ENCODE assay signal across 31 mouse cellular contexts in the genomic region with DNA sequence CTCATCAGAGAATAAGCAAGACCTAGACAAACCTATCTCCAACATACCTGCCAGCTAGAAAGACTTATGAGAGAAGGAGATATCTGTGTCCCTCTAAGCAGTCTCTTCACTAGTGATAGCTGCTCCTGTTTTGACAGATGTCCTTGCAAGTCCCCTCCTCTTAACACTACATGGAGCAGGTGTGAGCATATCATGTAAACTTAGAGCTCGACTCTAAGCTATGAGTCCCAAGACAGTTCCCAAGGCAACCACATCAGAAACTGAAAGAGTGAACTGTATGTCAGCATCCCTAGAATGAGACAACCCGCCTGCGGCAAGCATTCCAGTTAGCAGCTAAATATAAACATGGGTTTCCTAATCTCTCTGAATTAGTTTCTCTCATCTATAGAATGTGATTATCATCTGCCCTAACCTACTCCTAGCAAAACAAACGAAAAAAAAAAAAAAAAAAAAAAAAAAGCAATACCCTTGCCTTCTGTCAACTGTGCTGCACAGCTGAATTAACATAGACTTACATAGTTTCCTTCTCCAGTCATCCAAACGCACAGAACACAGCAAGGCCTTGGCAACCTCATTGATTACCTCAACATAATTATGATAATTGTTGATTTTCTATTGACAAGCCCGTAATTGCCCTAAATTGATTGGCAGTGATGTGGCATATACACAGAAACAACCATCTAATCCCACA.
DNase-seq lines count a peak whose midpoint lies in the region; ATAC-seq lines count a peak whose summit lies in the region.
"Had no signal": no experiment of that assay in that cellular context is flagged by ENCODE, and none has a peak within 500 bp of the region (broad histone marks: within the 10 kb centered on the region; RNA-seq: fewer than 3 reads in every experiment).

No protein-coding gene starts in this region.

- no peak overlapping the region for H3K4me2 ChIP-seq in forebrain, embryonic 12.5 days
- H3K4me2 ChIP-seq in forebrain, embryonic 14.5 days (ENCODE audit: low read length), result no peak overlapping the region
- no peak overlapping the region for H3K4me2 ChIP-seq in hindbrain, embryonic 14.5 days (replicated peaks)
- H3K4me2 ChIP-seq in hindbrain, embryonic 12.5 days (replicated peaks), result no peak overlapping the region
- H3K4me2 ChIP-seq in midbrain, embryonic 12.5 days (replicated peaks), result no peak overlapping the region
- H3K4me2 ChIP-seq in midbrain, embryonic 11.5 days, result no peak overlapping the region
- H3K4me2 ChIP-seq: embryonic facial prominence, embryonic 13.5 days; heart, embryonic 12.5 days; limb, embryonic 13.5 days; liver, embryonic 11.5 days; lung, embryonic 15.5 days had no signal

- no peak overlapping the region for H3K4me3 ChIP-seq in forebrain, embryonic 12.5 days (replicated peaks)
- no peak overlapping the region for H3K4me3 ChIP-seq in forebrain, embryonic 14.5 days (ENCODE audit: low read depth, low read length)
- no peak overlapping the region for H3K4me3 ChIP-seq in hindbrain, embryonic 14.5 days (replicated peaks; ENCODE audit: low read length)
- no peak overlapping the region for H3K4me3 ChIP-seq in hindbrain, embryonic 12.5 days
- no peak overlapping the region for H3K4me3 ChIP-seq in midbrain, embryonic 12.5 days
- no peak overlapping the region for H3K4me3 ChIP-seq in midbrain, embryonic 11.5 days (ENCODE audit: low read depth, low read length)
- H3K4me3 ChIP-seq: embryonic facial prominence, embryonic 13.5 days; erythroblast, embryonic 14.5 days; gastrocnemius, adult 2 months; heart, embryonic 12.5 days; limb, embryonic 13.5 days; lung, embryonic 15.5 days had no signal

- H3K9me3 ChIP-seq in forebrain, embryonic 12.5 days, result no peaks in the 10 kb centered on the region
- no peaks in the 10 kb centered on the region for H3K9me3 ChIP-seq in forebrain, embryonic 14.5 days (replicated peaks; ENCODE audit: control insufficient read depth, low read length)
- no peaks in the 10 kb centered on the region for H3K9me3 ChIP-seq in hindbrain, embryonic 14.5 days (ENCODE audit: control insufficient read depth, low read length)
- H3K9me3 ChIP-seq in hindbrain, embryonic 12.5 days (replicated peaks), result no peaks in the 10 kb centered on the region
- H3K9me3 ChIP-seq in midbrain, embryonic 12.5 days, result no peaks in the 10 kb centered on the region
- H3K9me3 ChIP-seq in midbrain, embryonic 11.5 days (ENCODE audit: control insufficient read depth, low read length), result no peaks in the 10 kb centered on the region
- H3K9me3 ChIP-seq: embryonic facial prominence, embryonic 13.5 days; heart, embryonic 12.5 days; limb, embryonic 13.5 days; lung, embryonic 15.5 days had no signal

- H3K27ac ChIP-seq in forebrain, embryonic 12.5 days, result no peak overlapping the region
- H3K27ac ChIP-seq in forebrain, embryonic 14.5 days (ENCODE audit: low read depth, low read length), result no peak overlapping the region
- peak overlapping the region; percentile 20; the same call in 1 of the 2 replicates for H3K27ac ChIP-seq in hindbrain, embryonic 14.5 days
- H3K27ac ChIP-seq in hindbrain, embryonic 12.5 days, result no peak overlapping the region
- H3K27ac ChIP-seq in midbrain, embryonic 12.5 days (replicated peaks), result no peak overlapping the region
- H3K27ac ChIP-seq in midbrain, embryonic 11.5 days (ENCODE audit: low read depth, low read length), result no peak overlapping the region
- H3K27ac ChIP-seq: embryonic facial prominence, embryonic 13.5 days; gastrocnemius, adult 2 months; limb, embryonic 13.5 days; lung, embryonic 15.5 days; stomach, postnatal 0 days had no signal

- H3K27me3 ChIP-seq in forebrain, embryonic 12.5 days, result no peaks in the 10 kb centered on the region
- H3K27me3 ChIP-seq in forebrain, embryonic 14.5 days (replicated peaks; ENCODE audit: control insufficient read depth, insufficient read depth, low read length), result no peaks in the 10 kb centered on the region
- no peaks in the 10 kb centered on the region for H3K27me3 ChIP-seq in hindbrain, embryonic 14.5 days (ENCODE audit: control insufficient read depth, insufficient read depth, low read length)
- no peaks in the 10 kb centered on the region for H3K27me3 ChIP-seq in hindbrain, embryonic 12.5 days
- no peaks in the 10 kb centered on the region for H3K27me3 ChIP-seq in midbrain, embryonic 12.5 days
- H3K27me3 ChIP-seq in midbrain, embryonic 11.5 days (ENCODE audit: control insufficient read depth, insufficient read depth, low read length), result no peaks in the 10 kb centered on the region
- H3K27me3 ChIP-seq: embryonic facial prominence, embryonic 13.5 days; heart, embryonic 12.5 days; limb, embryonic 13.5 days; lung, embryonic 15.5 days; Patski had no signal

- H3K36me3 ChIP-seq in forebrain, embryonic 12.5 days (replicated peaks), result no peaks in the 10 kb centered on the region
- no peaks in the 10 kb centered on the region for H3K36me3 ChIP-seq in forebrain, embryonic 14.5 days (ENCODE audit: control insufficient read depth, insufficient read depth, low read length)
- H3K36me3 ChIP-seq in hindbrain, embryonic 14.5 days (replicated peaks; ENCODE audit: control insufficient read depth, insufficient read depth), result no peaks in the 10 kb centered on the region
- H3K36me3 ChIP-seq in hindbrain, embryonic 12.5 days, result no peaks in the 10 kb centered on the region
- H3K36me3 ChIP-seq in midbrain, embryonic 12.5 days, result no peaks in the 10 kb centered on the region
- no peaks in the 10 kb centered on the region for H3K36me3 ChIP-seq in midbrain, embryonic 11.5 days (ENCODE audit: control insufficient read depth, insufficient read depth, low read length)
- H3K36me3 ChIP-seq: embryonic facial prominence, embryonic 13.5 days; heart, embryonic 12.5 days; limb, embryonic 13.5 days; lung, embryonic 15.5 days had no signal

- ATAC-seq in forebrain, embryonic 12.5 days (ENCODE audit: low FRiP score), result peak; percentile 49; the same call in 1 of the 2 replicates
- no peak for ATAC-seq in forebrain, embryonic 14.5 days
- ATAC-seq in hindbrain, embryonic 14.5 days (ENCODE audit: low FRiP score), result peak; percentile 40; the same call in 1 of the 2 replicates
- ATAC-seq in hindbrain, embryonic 12.5 days (ENCODE audit: low FRiP score), result no peak
- 0 out of 2 replicates have a peak, but pooled peaks have one; percentile 9 for ATAC-seq in midbrain, embryonic 12.5 days (ENCODE audit: low FRiP score, low read depth)
- ATAC-seq in midbrain, embryonic 11.5 days (ENCODE audit: low FRiP score), result no peak
- ATAC-seq: intestine, postnatal 0 days; Patski had no signal

- WGBS in forebrain, embryonic 12.5 days, result 64% methylated on average over 6 of the region's 6 CpGs
- WGBS in forebrain, embryonic 14.5 days, result 65% methylated on average over 6 of the region's 6 CpGs
- WGBS in hindbrain, embryonic 14.5 days, result 56% methylated on average over 6 of the region's 6 CpGs
- WGBS in hindbrain, embryonic 12.5 days, result 66% methylated on average over 6 of the region's 6 CpGs
- 64% methylated on average over 6 of the region's 6 CpGs for WGBS in midbrain, embryonic 12.5 days
- WGBS in midbrain, embryonic 11.5 days, result 69% methylated on average over 6 of the region's 6 CpGs

- 0 out of 2 replicates have a peak, but pooled peaks cover 3% of the 10 kb centered on the region for H3K4me1 ChIP-seq in forebrain, embryonic 12.5 days
- peaks cover 9% of the 10 kb centered on the region; the same call in 1 of the 2 replicates for H3K4me1 ChIP-seq in forebrain, embryonic 14.5 days (ENCODE audit: control insufficient read depth, insufficient read depth, low read length)
- peaks cover 6% of the 10 kb centered on the region; the same call in 1 of the 2 replicates for H3K4me1 ChIP-seq in hindbrain, embryonic 14.5 days (replicated peaks; ENCODE audit: control insufficient read depth, insufficient read depth, low read length)
- no peaks in the 10 kb centered on the region for H3K4me1 ChIP-seq in hindbrain, embryonic 12.5 days
- no peaks in the 10 kb centered on the region; the same call in 1 of the 2 replicates for H3K4me1 ChIP-seq in midbrain, embryonic 12.5 days
- H3K4me1 ChIP-seq in midbrain, embryonic 11.5 days (ENCODE audit: control insufficient read depth, insufficient read depth, low read length), result no peaks in the 10 kb centered on the region
- H3K4me1 ChIP-seq: embryonic facial prominence, embryonic 13.5 days; heart, embryonic 12.5 days; limb, embryonic 13.5 days; lung, embryonic 15.5 days had no signal

- H3K9ac ChIP-seq in forebrain, embryonic 12.5 days, result no peak overlapping the region
- H3K9ac ChIP-seq in forebrain, embryonic 14.5 days (ENCODE audit: low read length), result no peak overlapping the region
- no peak overlapping the region for H3K9ac ChIP-seq in hindbrain, embryonic 14.5 days
- no peak overlapping the region for H3K9ac ChIP-seq in hindbrain, embryonic 12.5 days
- no peak overlapping the region for H3K9ac ChIP-seq in midbrain, embryonic 12.5 days (replicated peaks)
- no peak overlapping the region for H3K9ac ChIP-seq in midbrain, embryonic 11.5 days (ENCODE audit: low read length)
- H3K9ac ChIP-seq: embryonic facial prominence, embryonic 13.5 days; heart, embryonic 12.5 days; limb, embryonic 13.5 days; lung, embryonic 15.5 days had no signal

- DNase-seq in forebrain, embryonic 14.5 days (ENCODE audit: low spot score), result no peak
- no peak for DNase-seq in hindbrain, embryonic 14.5 days (ENCODE audit: low spot score)
- no peak for DNase-seq in midbrain, embryonic 11.5 days (ENCODE audit: low spot score, missing footprints)
- peak; percentile 46 for DNase-seq in brain, adult 2 months (ENCODE audit: low read depth, low spot score)
- no peak for DNase-seq in B cell, adult 2 months
- DNase-seq: adrenal gland, postnatal 10 days; cerebellum, adult 11-12 months; cerebellum, adult 9-11 months; embryo, embryonic 11 days; gastrocnemius, adult 2 months; gastrocnemius, postnatal 36 days; heart, adult 18-20 months; heart, postnatal 4 days; kidney, adult 9 months; kidney, postnatal 10 days; retina, postnatal 1 day; spleen, adult 18-20 months; thymus, adult 18-20 months; thymus, postnatal 25 days had no signal

Comparison
In these comparisons a context has a peak if more than half of its experiments do, and no peak if none do; other contexts are left out.
1. ATAC-seq: peak in forebrain, embryonic 12.5 days (single experiment), hindbrain, embryonic 14.5 days (single experiment) and midbrain, embryonic 12.5 days (single experiment); none in forebrain, embryonic 14.5 days (single experiment), hindbrain, embryonic 12.5 days (single experiment) and midbrain, embryonic 11.5 days (single experiment).